Mouse (Mus musculus) MEL (cell line): ENCODE data around the gene Col23a1.

Source experiments
- CHD2 ChIP-seq: IDR thresholded peaks from 2 replicates; pipeline ENCODE4 v1.6.1; 2011; ENCODE audit warnings: low read length, improper control_type of control experiment
- CTCF ChIP-seq, 3 experiments: IDR thresholded peaks in 2 of 3; conservative IDR thresholded peaks in 1 of 3; 2 replicates each; pipeline ENCODE4 v1.5.1; 2011 to 2012; ENCODE audit warnings: low read length in 3 of 3, low read depth in 2 of 3, mild to moderate bottlenecking in 2 of 3, improper control_type of control experiment in 1 of 3, inconsistent platforms in 1 of 3, mixed read lengths in 1 of 3, moderate library complexity in 1 of 3; ENCODE audit not compliant: control insufficient read depth in 1 of 3, insufficient read depth in 1 of 3, poor library complexity in 1 of 3, severe bottlenecking in 1 of 3
- EP300 ChIP-seq, 2 experiments: IDR thresholded peaks; 2 replicates each; pipeline ENCODE4 v1.6.1; 2011; ENCODE audit warnings: improper control_type of control experiment in 2 of 2, low read length in 2 of 2, low read depth in 1 of 2, mild to moderate bottlenecking in 1 of 2
- HCFC1 ChIP-seq: IDR thresholded peaks from 2 replicates; pipeline ENCODE4 v1.6.1; 2012; ENCODE audit warnings: low read depth, mild to moderate bottlenecking, inconsistent platforms, low read length, improper control_type of control experiment, moderate library complexity
- MAFK ChIP-seq: IDR thresholded peaks from 2 replicates; pipeline ENCODE4 v1.6.1; 2011; ENCODE audit warnings: low read depth, mild to moderate bottlenecking, low read length, improper control_type of control experiment, borderline replicate concordance
- MEF2A ChIP-seq: IDR thresholded peaks from 2 replicates; pipeline ENCODE4 v1.6.1; 2014; ENCODE audit warnings: low read depth, mild to moderate bottlenecking, inconsistent platforms, low read length, improper control_type of control experiment; ENCODE audit not compliant: poor library complexity, insufficient replicate concordance, severe bottlenecking; ENCODE audit errors: extremely low read depth
- RAD21 ChIP-seq: IDR thresholded peaks from 2 replicates; pipeline ENCODE4 v1.6.1; 2011; ENCODE audit warnings: mild to moderate bottlenecking, low read depth, low read length, improper control_type of control experiment

DNA sequence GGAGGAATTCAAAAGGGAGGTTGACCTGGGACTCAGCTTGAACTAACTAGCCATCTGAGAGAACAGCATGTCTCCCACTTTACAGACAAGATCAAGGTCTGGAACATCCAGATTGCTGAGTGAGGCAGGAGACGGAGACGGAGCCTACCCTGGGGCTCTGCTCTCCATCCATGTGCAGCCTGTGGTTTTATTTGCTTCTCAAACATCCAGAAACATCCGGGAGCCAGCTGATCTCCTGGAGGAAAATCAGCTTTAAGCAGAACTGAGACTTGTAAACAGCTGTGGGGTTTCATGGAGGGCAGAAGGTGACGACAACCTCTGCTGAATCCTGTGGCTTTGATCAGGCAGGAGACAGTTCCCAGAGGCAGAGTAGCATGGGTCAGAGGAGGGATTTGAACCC, 256.1 kb downstream of the Col23a1 start:
- no peak for TF ChIP-seq RAD21
- no peak for TF ChIP-seq CTCF (IDR thresholded peaks at IDR 0.05 in 2 of 3, conservative IDR thresholded peaks at IDR 0.05 in 1 of 3; ENCODE audit: control insufficient read depth in 1 of 3, insufficient read depth in 1 of 3, low read depth in 2 of 3, low read length in 3 of 3, poor library complexity in 1 of 3, severe bottlenecking in 1 of 3)
- TF ChIP-seq HCFC1, result no peak
- TF ChIP-seq CHD2, result no peak
- no peak for TF ChIP-seq EP300 (IDR thresholded peaks at IDR 0.05; ENCODE audit: low read depth in 1 of 2, low read length in 2 of 2)
- TF ChIP-seq MAFK, result no peak
- TF ChIP-seq MEF2A, result no peak
